Mouse (Mus musculus): ENCODE data around the gene Smarcb1. TPM values are rescaled to one million over a fixed set of nuclear protein-coding genes. Genes with fewer than 3 reads are reported as not detected.

The Smarcb1 gene
- polyA plus RNA-seq, 1 experiment from 2014 or later = 294 TPM

DNA sequence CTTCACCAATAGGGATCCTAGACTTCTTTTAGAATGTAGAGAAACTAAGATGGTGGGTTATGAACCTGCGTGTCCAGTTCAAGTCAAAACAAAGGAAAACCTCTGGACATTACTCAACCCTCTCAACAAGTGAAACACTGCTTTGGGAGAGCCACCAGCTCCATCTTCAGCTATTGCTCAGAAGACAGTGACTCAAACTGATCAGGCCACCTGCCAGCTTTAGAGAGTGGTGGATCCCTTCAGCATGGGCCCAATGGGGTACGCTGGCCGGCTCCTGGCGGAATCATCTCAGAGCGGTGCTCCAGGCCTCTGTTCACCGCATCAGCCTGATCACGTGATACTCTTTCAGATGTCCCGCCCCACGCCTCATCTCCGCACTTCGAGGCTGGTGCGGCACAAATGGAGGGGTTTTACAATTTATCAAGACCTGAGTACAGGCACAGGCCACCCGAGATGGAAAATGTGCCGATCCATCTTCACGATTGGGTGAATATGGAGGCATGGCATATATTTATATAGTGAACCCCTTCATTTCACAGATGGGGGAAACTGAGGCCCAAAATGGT, 65.9 kb downstream of the Smarcb1 start:
- Histone ChIP-seq H3K4me3 (no peak overlapping the region), H3K36me3 (peaks cover 36% of the 10 kb centered on the region), H3K9me3 (replicated peaks) (no peaks in the 10 kb centered on the region), H3K27me3 (ENCODE audit: low read depth, poor library complexity, severe bottlenecking) (peaks cover 7% of the 10 kb centered on the region), H3K4me1 (peaks cover 38% of the 10 kb centered on the region), H3K27ac (replicated peaks) (no peak overlapping the region)
- no peak for DNase-seq (ENCODE audit: low spot score)
- WGBS = 92% methylated on average over 15 of the region's 15 CpGs

DNA sequence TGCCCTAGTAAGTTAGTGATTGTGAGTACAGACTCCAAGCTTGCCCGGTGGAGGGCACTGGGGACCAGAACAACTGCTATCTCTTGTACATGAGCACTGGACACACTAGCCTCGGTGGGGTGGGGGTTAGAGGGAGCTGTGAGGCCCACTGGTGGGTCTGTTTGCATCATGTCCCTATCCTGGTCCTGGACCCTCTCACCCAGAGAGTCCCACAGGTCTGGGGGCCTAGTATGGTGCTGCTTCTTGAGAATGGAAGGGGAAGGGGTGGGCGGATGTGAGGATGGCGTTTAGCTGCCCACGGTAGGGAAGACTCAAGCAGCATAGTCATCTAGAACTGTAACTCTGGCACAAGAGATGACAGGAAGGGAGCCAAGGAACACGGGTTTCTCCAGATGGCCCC, 66.6 kb downstream of the Smarcb1 start:
- no peak for DNase-seq (ENCODE audit: low spot score)
- 92% methylated on average over 6 of the region's 6 CpGs for WGBS
- peaks cover 12% of the 10 kb centered on the region for H3K27me3 ChIP-seq (ENCODE audit: low read depth, poor library complexity, severe bottlenecking)

GRCm38 (mm10) chr10:75854096-75854495, 67.3 kb downstream of the Smarcb1 start:
- no peak for DNase-seq (ENCODE audit: low spot score)
- WGBS = 63% methylated on average over 5 of the region's 5 CpGs

More for the DNA sequence above, 66.6 kb downstream of the Smarcb1 start:
- no peaks in the 10 kb centered on the region for H3K9me3 ChIP-seq (replicated peaks)
- no peak overlapping the region for H3K27ac ChIP-seq (replicated peaks)
- H3K4me1 ChIP-seq = peaks cover 39% of the 10 kb centered on the region
- peaks cover 36% of the 10 kb centered on the region for H3K36me3 ChIP-seq
- H3K4me3 ChIP-seq = no peak overlapping the region

DNA sequence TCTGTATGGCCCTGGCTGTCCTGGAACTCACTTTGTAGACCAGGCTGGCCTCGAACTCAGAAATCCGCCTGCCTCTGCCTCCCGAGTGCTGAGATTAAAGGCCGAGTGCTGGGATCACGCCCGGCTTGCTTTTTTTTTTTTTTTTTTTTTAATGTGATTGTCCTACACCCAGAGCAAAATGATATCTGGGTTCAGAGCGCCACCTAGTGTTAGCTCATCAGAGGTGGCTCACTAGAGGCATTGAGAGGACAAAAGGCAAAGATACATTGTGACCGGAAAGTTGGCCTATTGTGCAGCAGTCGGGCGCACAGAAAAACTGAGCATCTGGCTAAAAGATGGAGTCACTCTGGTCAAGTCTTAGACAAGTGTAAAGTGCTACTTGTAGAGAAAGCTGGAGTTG, 68.0 kb downstream of the Smarcb1 start:
- 37% methylated on average over 10 of the region's 10 CpGs for WGBS
- no peaks in the 10 kb centered on the region for H3K9me3 ChIP-seq (replicated peaks)
- H3K4me3 ChIP-seq = no peak overlapping the region
- H3K27ac ChIP-seq (replicated peaks) = no peak overlapping the region; the same call in 1 of the 2 replicates
- peaks cover 29% of the 10 kb centered on the region for H3K36me3 ChIP-seq
- DNase-seq (ENCODE audit: low spot score) = peak; percentile 78
- H3K4me1 ChIP-seq = peaks cover 38% of the 10 kb centered on the region
- H3K27me3 ChIP-seq (ENCODE audit: low read depth, poor library complexity, severe bottlenecking) = peaks cover 12% of the 10 kb centered on the region

More at GRCm38 (mm10) chr10:75854096-75854495, 67.3 kb downstream of the Smarcb1 start:
- Histone ChIP-seq H3K4me3 (no peak overlapping the region), H3K4me1 (peaks cover 42% of the 10 kb centered on the region), H3K27me3 (ENCODE audit: low read depth, poor library complexity, severe bottlenecking) (peaks cover 12% of the 10 kb centered on the region), H3K36me3 (peaks cover 35% of the 10 kb centered on the region), H3K27ac (replicated peaks) (no peak overlapping the region), H3K9me3 (replicated peaks) (no peaks in the 10 kb centered on the region)

DNA sequence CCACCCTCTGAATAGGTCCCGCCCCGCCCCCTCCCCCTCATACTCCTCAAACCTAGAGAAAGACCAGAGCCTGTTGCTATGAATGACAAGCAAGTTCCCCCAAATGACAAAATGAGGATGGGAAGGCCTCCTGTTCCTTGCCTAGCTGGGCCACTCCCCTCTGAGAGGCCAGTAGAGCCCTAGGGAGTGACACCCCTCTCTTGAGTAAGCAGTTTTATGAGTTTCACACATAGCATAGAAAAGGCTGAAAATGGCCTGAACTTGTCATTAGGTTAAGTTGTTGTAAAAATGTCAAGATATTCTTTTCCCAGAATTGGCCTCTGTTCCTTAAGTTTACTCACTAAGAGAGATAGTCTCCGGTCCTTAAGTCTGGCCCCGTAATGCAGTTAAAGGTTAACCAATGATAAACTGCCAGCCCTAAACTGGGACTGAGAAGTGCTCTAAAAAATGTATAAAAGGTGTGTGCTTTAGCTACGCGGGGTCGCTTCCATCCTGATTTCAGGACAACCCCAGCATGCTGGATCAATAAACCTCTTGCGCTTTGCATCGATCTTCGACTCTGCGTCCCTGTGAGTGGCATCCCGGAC, 68.8 kb downstream of the Smarcb1 start:
- 94% methylated on average over 12 of the region's 12 CpGs for WGBS
- no peak overlapping the region for H3K27ac ChIP-seq (replicated peaks)
- H3K9me3 ChIP-seq (replicated peaks) = no peaks in the 10 kb centered on the region
- no peak for DNase-seq (ENCODE audit: low spot score)
- peaks cover 21% of the 10 kb centered on the region for H3K36me3 ChIP-seq
- peaks cover 12% of the 10 kb centered on the region for H3K27me3 ChIP-seq (ENCODE audit: low read depth, poor library complexity, severe bottlenecking)
- H3K4me3 ChIP-seq = no peak overlapping the region
- peaks cover 30% of the 10 kb centered on the region for H3K4me1 ChIP-seq

GRCm38 (mm10) chr10:75851681-75852080, 69.7 kb downstream of the Smarcb1 start:
- no peak for DNase-seq (ENCODE audit: low spot score)
- Histone ChIP-seq H3K4me3 (no peak overlapping the region), H3K9me3 (replicated peaks) (no peaks in the 10 kb centered on the region), H3K36me3 (peaks cover 11% of the 10 kb centered on the region), H3K27me3 (ENCODE audit: low read depth, poor library complexity, severe bottlenecking) (peaks cover 12% of the 10 kb centered on the region), H3K27ac (replicated peaks) (no peak overlapping the region), H3K4me1 (peaks cover 26% of the 10 kb centered on the region)
- WGBS = 29% methylated on average over 3 of the region's 3 CpGs

DNA sequence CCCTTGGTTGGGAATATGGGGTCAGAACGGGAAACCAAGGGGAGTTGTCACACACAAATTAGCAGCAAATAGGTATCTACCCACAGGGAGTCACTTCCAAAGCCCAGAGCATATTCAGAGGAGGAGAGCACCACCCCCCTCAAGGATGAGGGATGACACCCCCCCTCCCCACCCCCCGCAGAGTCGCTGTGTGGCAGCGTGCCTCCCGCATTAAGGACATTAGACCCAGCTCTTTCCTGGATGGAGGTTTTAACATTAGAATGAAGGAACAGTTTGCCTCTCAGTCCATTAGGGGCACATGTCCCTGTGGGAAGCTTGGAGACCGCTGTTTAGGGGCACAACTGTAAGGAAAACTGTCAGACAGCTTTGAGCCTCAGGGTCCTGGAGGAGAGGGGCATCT, 70.3 kb downstream of the Smarcb1 start:
- WGBS = 10% methylated on average over 6 of the region's 6 CpGs
- Histone ChIP-seq H3K9me3 (replicated peaks) (no peaks in the 10 kb centered on the region), H3K4me1 (peaks cover 26% of the 10 kb centered on the region), H3K27ac (replicated peaks) (no peak overlapping the region), H3K27me3 (ENCODE audit: low read depth, poor library complexity, severe bottlenecking) (peaks cover 12% of the 10 kb centered on the region), H3K36me3 (peaks cover 5% of the 10 kb centered on the region; the same call in 1 of the 2 replicates), H3K4me3 (no peak overlapping the region)
- DNase-seq (ENCODE audit: low spot score) = no peak

DNA sequence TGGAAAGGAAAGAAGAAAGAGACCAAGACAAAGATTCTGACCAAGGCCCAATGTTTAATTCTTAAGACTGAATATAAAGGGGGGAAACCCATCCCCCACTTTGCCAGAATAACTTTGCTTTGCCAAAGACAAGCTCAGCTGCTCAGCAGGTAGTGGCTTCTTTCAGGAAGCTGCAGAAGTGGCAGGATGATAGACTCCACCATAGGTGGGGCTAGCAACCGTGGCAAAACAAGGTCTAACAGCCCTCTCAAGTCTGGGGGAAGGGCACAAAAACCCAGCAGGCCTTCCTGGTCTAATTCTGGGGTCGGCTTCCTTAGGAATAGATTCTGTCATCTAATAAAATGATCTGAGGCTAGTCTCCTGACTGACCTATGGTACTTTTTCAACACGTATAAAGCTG, 73.0 kb downstream of the Smarcb1 start:
- Histone ChIP-seq H3K27me3 (ENCODE audit: low read depth, poor library complexity, severe bottlenecking) (peaks cover 12% of the 10 kb centered on the region), H3K4me3 (no peak overlapping the region), H3K4me1 (peaks cover 35% of the 10 kb centered on the region), H3K27ac (replicated peaks) (no peak overlapping the region), H3K9me3 (replicated peaks) (no peaks in the 10 kb centered on the region), H3K36me3 (no peaks in the 10 kb centered on the region)
- 37% methylated on average over 3 of the region's 3 CpGs for WGBS
- no peak for DNase-seq (ENCODE audit: low spot score)

Other genes with a start within 250 kb of the Smarcb1 start
- 32.6 and 37.8 TPM in 2 replicates for gene Cabin1, start 157.3 kb downstream of the Smarcb1 start, polyA plus RNA-seq (2016; fragmentation: Nextera tagmentation; extraction: Ambion mirVana)
- 87.9 and 103 TPM in 2 replicates for gene Ddt, start 148.2 kb downstream of the Smarcb1 start, polyA plus RNA-seq (2016; fragmentation: Nextera tagmentation; extraction: Ambion mirVana)
- gene Gm20441, start 140.7 kb downstream of the Smarcb1 start, polyA plus RNA-seq (2016; fragmentation: Nextera tagmentation; extraction: Ambion mirVana) = not detected in 2 replicates
- gene Gstt3, start 140.2 kb downstream of the Smarcb1 start, polyA plus RNA-seq (2016; fragmentation: Nextera tagmentation; extraction: Ambion mirVana) = 0.97 and 1.00 TPM in 2 replicates
- 3.0 and 4.7 TPM in 2 replicates for gene Gstt1, start 123.0 kb downstream of the Smarcb1 start, polyA plus RNA-seq (2016; fragmentation: Nextera tagmentation; extraction: Ambion mirVana)
- not detected in 2 replicates for gene Gstt4, start 99.1 kb downstream of the Smarcb1 start, polyA plus RNA-seq (2016; fragmentation: Nextera tagmentation; extraction: Ambion mirVana)
- 7.6 and 8.3 TPM in 2 replicates for gene Gstt2, start 84.2 kb downstream of the Smarcb1 start, polyA plus RNA-seq (2016; fragmentation: Nextera tagmentation; extraction: Ambion mirVana)
- gene Mif, start 61.4 kb downstream of the Smarcb1 start, polyA plus RNA-seq (2016; fragmentation: Nextera tagmentation; extraction: Ambion mirVana) = 2,515 and 3,289 TPM in 2 replicates
- 1.4 and 1.8 TPM in 2 replicates for gene Derl3, start 28.2 kb downstream of the Smarcb1 start, polyA plus RNA-seq (2016; fragmentation: Nextera tagmentation; extraction: Ambion mirVana)
- 6.9 and 7.5 TPM in 2 replicates for gene Chchd10, start 11.5 kb upstream of the Smarcb1 start, polyA plus RNA-seq (2016; fragmentation: Nextera tagmentation; extraction: Ambion mirVana)
- 23.7 and 38.2 TPM in 2 replicates for gene Mmp11, start 14.9 kb upstream of the Smarcb1 start, polyA plus RNA-seq (2016; fragmentation: Nextera tagmentation; extraction: Ambion mirVana)
- 0.52 and 0.58 TPM in 2 replicates for gene Gm867, start 19.1 kb upstream of the Smarcb1 start, polyA plus RNA-seq (2016; fragmentation: Nextera tagmentation; extraction: Ambion mirVana)
- 0.24 and 0.39 TPM in 2 replicates for gene Vpreb3, start 21.4 kb upstream of the Smarcb1 start, polyA plus RNA-seq (2016; fragmentation: Nextera tagmentation; extraction: Ambion mirVana)
- 0.09 and 0.10 TPM in 2 replicates for gene Gm5134, start 32.9 kb upstream of the Smarcb1 start, polyA plus RNA-seq (2016; fragmentation: Nextera tagmentation; extraction: Ambion mirVana)
- 36.8 and 39.0 TPM in 2 replicates for gene Zfp280b, start 111.0 kb upstream of the Smarcb1 start, polyA plus RNA-seq (2016; fragmentation: Nextera tagmentation; extraction: Ambion mirVana)
- not detected in 2 replicates for gene Slc5a4b, start 189.3 kb upstream of the Smarcb1 start, polyA plus RNA-seq (2016; fragmentation: Nextera tagmentation; extraction: Ambion mirVana)
- not detected in 2 replicates for gene Slc5a4a, start 225.8 kb upstream of the Smarcb1 start, polyA plus RNA-seq (2016; fragmentation: Nextera tagmentation; extraction: Ambion mirVana)